Mouse (Mus musculus): ENCODE measurements at regions not wholly inside any gene's neighbourhood (a gene's known extent, or its start where the extent isn't known, plus 50 kb on each side); places are given as distances from the start of the nearest gene placed in this dataset.

DNA sequence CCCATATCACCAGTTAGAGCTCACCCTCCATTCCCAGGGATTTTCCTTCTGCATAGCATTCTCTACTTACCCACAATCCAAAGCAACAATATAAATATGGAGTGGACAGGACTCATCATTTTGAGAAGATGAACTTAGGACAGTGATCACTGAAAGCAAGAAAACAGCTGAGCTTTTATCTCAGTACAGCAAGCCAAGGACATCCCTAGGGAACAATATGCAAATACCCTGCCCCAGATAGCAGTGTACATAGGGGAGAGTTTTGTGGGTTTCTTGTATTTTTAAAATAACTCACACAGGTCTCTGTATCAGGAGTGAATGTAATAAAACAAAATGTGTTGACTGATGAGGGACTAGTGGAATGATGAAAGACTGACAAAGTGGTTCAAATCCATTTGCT lies 780.5 kb downstream of the Rpia start:
- no peak for TF ChIP-seq POLR2A (IDR thresholded peaks at IDR 0.05; ENCODE audit: low read depth, low read length)
- TF ChIP-seq CTCF (conservative IDR thresholded peaks at IDR 0.05; ENCODE audit: insufficient read depth, insufficient read length, low read depth, low read length): no peak

All from kidney, adult 2 months (tissue).